Mouse (Mus musculus) heart, adult 9 months (tissue): ENCODE measurements around the gene Arhgef17.

Experiments
- DNase-seq, 2 experiments: peaks; one replicate each; pipeline ENCODE4 v3.0.0; 2022; ENCODE audit warnings: low spot score in 2 of 2

Gene Arhgef17

GRCm38 (mm10) chr7:100942789-100943615, 11.1 kb upstream of the Arhgef17 start:
- peak in 1 of 2 experiments; percentile 41 for DNase-seq

GRCm38 (mm10) chr7:100941169-100941568, 9.3 kb upstream of the Arhgef17 start:
- no peak for DNase-seq

- DNase-seq, result no peak
Observed at GRCm38 (mm10) chr7:100938106-100938505, 6.2 kb upstream of the Arhgef17 start.

- no peak for DNase-seq
Observed at GRCm38 (mm10) chr7:100937481-100937880, 5.6 kb upstream of the Arhgef17 start.

GRCm38 (mm10) chr7:100933520-100933919, 1.6 kb upstream of the Arhgef17 start:
- DNase-seq, result no peak

GRCm38 (mm10) chr7:100932481-100933007, 637 bp upstream of the Arhgef17 start:
- DNase-seq, result peak; percentile 86 to 88

GRCm38 (mm10) chr7:100931316-100931925, 486 bp downstream of the Arhgef17 start:
- DNase-seq, result no peak

- peak; percentile 62 to 68 for DNase-seq
Observed at GRCm38 (mm10) chr7:100930619-100931315, 1.1 kb downstream of the Arhgef17 start.

GRCm38 (mm10) chr7:100929639-100930303, 2.1 kb downstream of the Arhgef17 start:
- no peak for DNase-seq

GRCm38 (mm10) chr7:100928456-100928855, 3.5 kb downstream of the Arhgef17 start:
- no peak for DNase-seq

GRCm38 (mm10) chr7:100927287-100928000, 4.5 kb downstream of the Arhgef17 start:
- DNase-seq, result no peak

GRCm38 (mm10) chr7:100926311-100926923, 5.5 kb downstream of the Arhgef17 start:
- DNase-seq, result no peak

GRCm38 (mm10) chr7:100924674-100925445, 7.0 kb downstream of the Arhgef17 start:
- no peak for DNase-seq

- DNase-seq, result no peak
Observed at GRCm38 (mm10) chr7:100924200-100924599, 7.7 kb downstream of the Arhgef17 start.

- no peak for DNase-seq
Observed at GRCm38 (mm10) chr7:100922907-100923306, 9.0 kb downstream of the Arhgef17 start.

GRCm38 (mm10) chr7:100921289-100921688, 10.6 kb downstream of the Arhgef17 start:
- no peak for DNase-seq

GRCm38 (mm10) chr7:100919809-100920107, 12.1 kb downstream of the Arhgef17 start:
- peak in 1 of 2 experiments; percentile 68 for DNase-seq

- no peak for DNase-seq
Observed at GRCm38 (mm10) chr7:100919006-100919808, 12.7 kb downstream of the Arhgef17 start.

GRCm38 (mm10) chr7:100918176-100918575, 13.7 kb downstream of the Arhgef17 start:
- peak; percentile 79 for DNase-seq
